Mouse (Mus musculus) forebrain, embryonic 11.5 days (tissue): ENCODE results near the gene Znrd1. TPM values are rescaled to one million over a fixed set of nuclear protein-coding genes. Genes with fewer than 3 reads are reported as not detected.
A peak's percentile ranks its signal among the peaks of the same experiment; 100 is the strongest.

ENCODE experiments used
- ATAC-seq: fragments of 200-750 bp; cut with Nextera tagmentation; replicated peaks from 2 replicates; pipeline ENCODE4 v1.8.0; 2017; ENCODE audit warnings: moderate TSS enrichment; ENCODE audit not compliant: low FRiP score
- DNase-seq: peaks from one replicate; pipeline ENCODE4 v3.0.0-alpha.2; 2017; ENCODE audit warnings: low spot score
- H3K27ac ChIP-seq: fragments of 300-500 bp; sonication (generic); 2 replicates; pipeline ENCODE4 v1.5.1; 2014; ENCODE audit warnings: low read depth, low read length
- H3K27me3 ChIP-seq: fragments of 300-500 bp; sonication (generic); 2 replicates; pipeline ENCODE4 v1.6.1; 2014; ENCODE audit warnings: mild to moderate bottlenecking, low read length, mixed read lengths; ENCODE audit not compliant: control insufficient read depth, insufficient read depth
- H3K36me3 ChIP-seq: fragments of 300-500 bp; sonication (generic); 2 replicates; pipeline ENCODE4 v1.6.1; 2014; ENCODE audit warnings: mild to moderate bottlenecking, low read length, moderate library complexity, mixed read lengths; ENCODE audit not compliant: control insufficient read depth, insufficient read depth
- H3K4me1 ChIP-seq: fragments of 300-500 bp; sonication (generic); replicated peaks from 2 replicates; pipeline ENCODE4 v1.6.1; 2014; ENCODE audit warnings: low read length, mixed read lengths; ENCODE audit not compliant: control insufficient read depth, insufficient read depth
- H3K4me2 ChIP-seq: fragments of 300-500 bp; sonication (generic); 2 replicates; pipeline ENCODE4 v1.6.1; 2014; ENCODE audit warnings: low read depth, mild to moderate bottlenecking, low read length, moderate library complexity, mixed read lengths; ENCODE audit not compliant: severe bottlenecking
- H3K4me3 ChIP-seq: fragments of 300-500 bp; sonication (generic); 2 replicates; pipeline ENCODE4 v1.5.1; 2014; ENCODE audit warnings: low read depth, low read length
- H3K9ac ChIP-seq: fragments of 300-500 bp; sonication (generic); 2 replicates; pipeline ENCODE4 v1.6.1; 2014; ENCODE audit warnings: low read length
- H3K9me3 ChIP-seq: fragments of 300-500 bp; sonication (generic); 2 replicates; pipeline ENCODE4 v1.6.1; 2016; ENCODE audit warnings: low read length, mixed read lengths; ENCODE audit not compliant: control insufficient read depth
- WGBS: fragments of 180-500 bp; shearing (Covaris S2); extraction: QIAGEN DNeasy Blood & Tissue Kit; methylation state at CpG from one replicate; pipeline ENCODE4 v1.1.7; 2014; 5-methylcytosine and 5-hydroxymethylcytosine counted together
- polyA plus RNA-seq: library from polyadenylated mRNA; unstranded; fragments of >200 nt; fragmentation: Nextera tagmentation; extraction: Ambion mirVana; gene quantifications from 2 replicates; pipeline ENCODE4 v1.2.1, GENCODE M21; 2014

Znrd1 gene
- polyA plus RNA-seq, 1 experiment from 2014 or later: 83.2 TPM

GRCm38 (mm10) chr17:36953062-36953461, 5.3 kb downstream of the Znrd1 start:
- Histone ChIP-seq H3K27me3 (no peaks in the 10 kb centered on the region), H3K9ac (no peak overlapping the region), H3K4me3 (no peak overlapping the region), H3K27ac (no peak overlapping the region), H3K4me1 (no peaks in the 10 kb centered on the region; the same call in 1 of the 2 replicates), H3K9me3 (no peaks in the 10 kb centered on the region), H3K36me3 (no peaks in the 10 kb centered on the region; the same call in 1 of the 2 replicates), H3K4me2 (no peak overlapping the region)
- WGBS: 86% methylated on average over 1 of the region's 1 CpGs
- DNase-seq (no peak), ATAC-seq (no peak)

- WGBS: 89% methylated on average over 2 of the region's 2 CpGs
Observed at GRCm38 (mm10) chr17:36952631-36953030, 5.7 kb downstream of the Znrd1 start.

DNA sequence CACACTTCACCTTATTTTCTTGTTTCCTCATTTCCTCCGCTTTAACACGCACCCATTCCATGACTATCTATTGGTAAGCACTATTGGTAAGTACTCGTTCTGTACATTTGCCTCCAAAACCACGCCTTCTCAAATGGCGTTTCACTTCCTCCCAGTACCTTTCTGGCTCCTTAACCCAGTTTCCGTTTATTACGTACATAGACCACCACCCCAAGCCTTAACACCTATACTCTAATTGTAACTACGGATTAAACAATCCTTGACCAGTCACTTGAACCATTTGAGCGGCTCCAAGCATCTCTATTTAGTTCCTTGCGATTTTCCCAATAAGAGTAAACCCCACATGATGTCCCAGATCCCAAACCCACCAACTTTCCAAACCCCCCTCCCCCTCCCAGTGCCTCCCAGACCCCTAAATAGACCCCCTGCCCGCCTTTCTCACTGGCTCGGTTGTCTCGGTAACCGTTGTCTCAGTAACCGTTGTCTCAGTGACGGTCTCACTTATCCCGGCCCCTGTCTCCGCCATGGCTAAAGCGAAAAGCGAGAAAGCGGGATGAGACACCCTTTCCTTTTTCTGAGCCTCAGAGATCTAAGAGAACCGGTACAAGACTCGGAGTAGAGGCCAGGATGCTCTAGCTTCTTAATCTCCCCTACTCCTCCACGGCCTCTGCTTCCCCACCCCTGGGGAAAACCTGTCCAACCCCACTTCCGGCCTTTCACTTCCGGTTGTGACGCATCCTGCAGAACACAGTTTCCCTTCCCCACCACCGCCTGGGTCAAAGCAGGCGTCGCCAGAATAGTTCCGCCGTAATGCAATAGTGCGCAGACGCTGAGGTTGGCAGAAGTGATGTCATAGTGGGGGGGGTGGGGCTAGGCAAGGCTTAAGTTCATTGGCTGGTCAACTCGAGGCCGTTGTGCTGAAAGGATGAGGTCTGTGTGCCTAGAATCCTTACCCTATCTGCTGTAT, 7.1 kb downstream of the Znrd1 start, which contains the start of gene Ppp1r11:
TSS of gene Ppp1r11 (minus strand) at position 761 of the 967 bp plus-strand sequence.
- peak within 1 kb of the TSS; percentile 71 for H3K9ac ChIP-seq
- peak within 1 kb of the TSS; percentile 69 for H3K4me2 ChIP-seq
- H3K4me1 ChIP-seq: no peaks in the 10 kb centered on the region
- H3K36me3 ChIP-seq: no peaks in the 10 kb centered on the region; the same call in 1 of the 2 replicates
- no peaks in the 10 kb centered on the region for H3K9me3 ChIP-seq
- DNase-seq: peak; percentile 97
- ATAC-seq: peak; percentile 96
- H3K4me3 ChIP-seq: peak within 1 kb of the TSS; percentile 64
- 2% methylated on average over 36 of the region's 36 CpGs for WGBS
- peak within 1 kb of the TSS; percentile 81 for H3K27ac ChIP-seq
- H3K27me3 ChIP-seq: no peaks in the 10 kb centered on the region

More at GRCm38 (mm10) chr17:36952631-36953030, 5.7 kb downstream of the Znrd1 start:
- H3K27me3 ChIP-seq: no peaks in the 10 kb centered on the region
- no peaks in the 10 kb centered on the region; the same call in 1 of the 2 replicates for H3K4me1 ChIP-seq
- no peak overlapping the region for H3K27ac ChIP-seq
- no peak overlapping the region for H3K9ac ChIP-seq
- no peak overlapping the region for H3K4me3 ChIP-seq
- no peak overlapping the region for H3K4me2 ChIP-seq
- H3K36me3 ChIP-seq: no peaks in the 10 kb centered on the region; the same call in 1 of the 2 replicates
- ATAC-seq (no peak), DNase-seq (no peak)
- no peaks in the 10 kb centered on the region for H3K9me3 ChIP-seq

GRCm38 (mm10) chr17:36949265-36949664, 9.1 kb downstream of the Znrd1 start:
- Histone ChIP-seq H3K27me3 (peaks cover 13% of the 10 kb centered on the region; the same call in 1 of the 2 replicates), H3K4me2 (no peak overlapping the region), H3K9ac (no peak overlapping the region), H3K27ac (no peak overlapping the region), H3K36me3 (no peaks in the 10 kb centered on the region; the same call in 1 of the 2 replicates), H3K4me3 (no peak overlapping the region), H3K4me1 (peaks cover under 1% of the 10 kb centered on the region; the same call in 1 of the 2 replicates), H3K9me3 (no peaks in the 10 kb centered on the region)
- ATAC-seq (no peak), DNase-seq (no peak)
- 92% methylated on average over 8 of the region's 8 CpGs for WGBS

GRCm38 (mm10) chr17:36948286-36948685, 10.1 kb downstream of the Znrd1 start:
- Histone ChIP-seq H3K4me2 (no peak overlapping the region), H3K27ac (no peak overlapping the region), H3K36me3 (no peaks in the 10 kb centered on the region; the same call in 1 of the 2 replicates), H3K9me3 (no peaks in the 10 kb centered on the region), H3K27me3 (peaks cover 23% of the 10 kb centered on the region), H3K9ac (no peak overlapping the region), H3K4me3 (no peak overlapping the region), H3K4me1 (peaks cover 2% of the 10 kb centered on the region; the same call in 1 of the 2 replicates)
- ATAC-seq (no peak), DNase-seq (no peak)
- WGBS: 93% methylated on average over 1 of the region's 1 CpGs

GRCm38 (mm10) chr17:36947051-36947819, 11.1 kb downstream of the Znrd1 start:
- H3K27ac ChIP-seq: no peak overlapping the region
- ATAC-seq (peak; percentile 60), DNase-seq (peak; percentile 83)
- peaks cover 10% of the 10 kb centered on the region; the same call in 1 of the 2 replicates for H3K4me1 ChIP-seq
- H3K36me3 ChIP-seq: no peaks in the 10 kb centered on the region; the same call in 1 of the 2 replicates
- peaks cover 33% of the 10 kb centered on the region for H3K27me3 ChIP-seq
- peak overlapping the region; percentile 48 for H3K4me3 ChIP-seq
- no peaks in the 10 kb centered on the region for H3K9me3 ChIP-seq
- H3K9ac ChIP-seq: peak overlapping the region; percentile 75
- under 1% methylated on average over 62 of the region's 62 CpGs for WGBS
- H3K4me2 ChIP-seq: peak overlapping the region; percentile 91

DNA sequence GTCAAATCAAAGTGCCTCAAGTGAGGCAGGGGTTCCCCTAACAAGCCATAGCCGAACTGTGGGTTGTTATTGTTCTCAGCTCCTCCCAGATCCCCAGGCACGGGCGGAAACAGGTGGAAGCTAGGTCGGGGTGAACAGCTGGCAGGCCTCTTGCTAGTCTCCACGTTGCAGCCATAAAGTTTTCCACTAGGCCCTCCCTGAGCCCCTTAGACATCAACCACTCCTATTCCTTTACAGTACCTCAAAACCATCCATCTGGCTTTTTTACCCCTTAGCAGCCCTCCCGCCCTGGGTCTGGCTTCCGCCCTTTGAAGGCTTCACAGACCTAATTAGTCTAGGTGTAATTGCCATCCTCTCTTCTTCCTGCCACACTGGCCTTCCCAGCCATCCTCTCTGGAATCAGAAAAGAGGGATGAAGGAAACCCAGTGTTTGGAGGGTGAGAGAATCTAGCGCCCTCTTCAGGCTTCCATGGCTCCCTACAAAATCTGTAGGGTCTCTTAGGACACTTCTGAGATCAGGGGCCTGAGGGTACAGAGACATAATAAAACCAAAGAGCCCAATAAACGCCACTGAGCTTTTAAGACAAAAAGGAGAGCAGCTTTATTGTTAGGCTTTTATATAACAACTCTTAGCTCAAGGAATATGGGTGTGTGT, 14.1 kb downstream of the Znrd1 start:
- H3K27me3 ChIP-seq: peaks cover 39% of the 10 kb centered on the region
- DNase-seq (no peak), ATAC-seq (no peak)
- H3K4me2 ChIP-seq: no peak overlapping the region
- no peak overlapping the region for H3K9ac ChIP-seq
- no peaks in the 10 kb centered on the region; the same call in 1 of the 2 replicates for H3K36me3 ChIP-seq
- H3K4me1 ChIP-seq: peaks cover 10% of the 10 kb centered on the region; the same call in 1 of the 2 replicates
- no peaks in the 10 kb centered on the region for H3K9me3 ChIP-seq
- no peak overlapping the region for H3K27ac ChIP-seq
- H3K4me3 ChIP-seq: no peak overlapping the region
- 15% methylated on average over 9 of the region's 9 CpGs for WGBS

- Histone ChIP-seq H3K27me3 (peaks cover 39% of the 10 kb centered on the region), H3K4me1 (peaks cover 10% of the 10 kb centered on the region; the same call in 1 of the 2 replicates), H3K27ac (no peak overlapping the region), H3K4me2 (no peak overlapping the region), H3K9me3 (no peaks in the 10 kb centered on the region), H3K4me3 (no peak overlapping the region), H3K9ac (no peak overlapping the region), H3K36me3 (no peaks in the 10 kb centered on the region)
- DNase-seq (no peak), ATAC-seq (no peak)
- 26% methylated on average over 5 of the region's 5 CpGs for WGBS
Observed at GRCm38 (mm10) chr17:36943691-36944090, 14.7 kb downstream of the Znrd1 start.
